Comparison of ENCODE assay signal across 8 mouse cellular contexts in the genomic region with DNA sequence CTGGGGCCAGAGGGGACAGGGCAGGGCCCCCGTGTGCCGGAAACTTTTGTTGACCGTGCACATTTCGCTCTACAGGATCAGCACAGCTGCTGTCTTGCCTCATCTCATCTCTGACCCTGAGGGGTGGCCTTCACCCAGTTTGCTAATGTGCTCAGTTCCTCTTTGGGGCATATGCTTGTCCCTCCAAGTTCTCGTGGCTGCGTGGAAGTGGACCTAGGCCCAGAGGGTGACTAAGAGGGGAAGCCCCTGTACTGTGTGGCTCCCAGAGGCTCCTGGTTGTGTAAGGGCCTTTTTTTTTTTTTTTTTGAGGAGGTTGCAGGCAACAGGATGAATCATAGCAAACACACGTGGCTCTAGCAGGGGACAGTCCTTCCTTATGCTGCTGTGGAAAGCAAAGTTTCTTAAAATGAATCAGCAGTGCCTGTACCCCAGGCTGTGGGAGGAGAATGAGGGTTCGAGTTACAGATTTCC.
DNase-seq lines count a peak whose midpoint lies in the region; ATAC-seq and TF ChIP-seq lines count a peak whose summit lies in the region.

No protein-coding gene starts in this region.

- no peaks in the 10 kb centered on the region for H3K4me1 ChIP-seq in forebrain, embryonic 10.5 days
- no peaks in the 10 kb centered on the region for H3K4me1 ChIP-seq in forebrain, embryonic 11.5 days (replicated peaks; ENCODE audit: control insufficient read depth, insufficient read depth, low read length)
- peaks cover 5% of the 10 kb centered on the region; the same call in 1 of the 2 replicates for H3K4me1 ChIP-seq in kidney, embryonic 16.5 days (ENCODE audit: insufficient read depth, low read length)
- H3K4me1 ChIP-seq in midbrain, embryonic 15.5 days: no peaks in the 10 kb centered on the region

- 80% methylated on average over 8 of the region's 8 CpGs for WGBS in forebrain, embryonic 10.5 days
- WGBS in forebrain, embryonic 11.5 days: 82% methylated on average over 8 of the region's 8 CpGs
- WGBS in kidney, embryonic 16.5 days: 63% methylated on average over 8 of the region's 8 CpGs
- WGBS in midbrain, embryonic 15.5 days: 81% methylated on average over 8 of the region's 8 CpGs

- peak overlapping the region; percentile 4; the same call in 1 of the 2 replicates for H3K27ac ChIP-seq in forebrain, embryonic 10.5 days
- no peak overlapping the region for H3K27ac ChIP-seq in forebrain, embryonic 11.5 days (ENCODE audit: low read depth, low read length)
- H3K27ac ChIP-seq in gastrocnemius, adult 2 months: peak overlapping the region; percentile 71
- peak overlapping the region; percentile 31 for H3K27ac ChIP-seq in kidney, embryonic 16.5 days (ENCODE audit: low read length)
- no peak overlapping the region for H3K27ac ChIP-seq in midbrain, embryonic 15.5 days

- no peak overlapping the region for H3K4me3 ChIP-seq in forebrain, embryonic 10.5 days
- no peak overlapping the region for H3K4me3 ChIP-seq in forebrain, embryonic 11.5 days (ENCODE audit: low read depth, low read length)
- no peak overlapping the region for H3K4me3 ChIP-seq in gastrocnemius, adult 2 months
- H3K4me3 ChIP-seq in kidney, embryonic 16.5 days (ENCODE audit: low read length): no peak overlapping the region
- H3K4me3 ChIP-seq in midbrain, embryonic 15.5 days: no peak overlapping the region

- H3K9ac ChIP-seq in forebrain, embryonic 11.5 days (ENCODE audit: low read length): no peak overlapping the region
- no peak overlapping the region for H3K9ac ChIP-seq in kidney, embryonic 16.5 days (replicated peaks; ENCODE audit: low read length)
- no peak overlapping the region for H3K9ac ChIP-seq in midbrain, embryonic 15.5 days

- no peaks in the 10 kb centered on the region for H3K27me3 ChIP-seq in forebrain, embryonic 10.5 days (ENCODE audit: poor library complexity, severe bottlenecking)
- H3K27me3 ChIP-seq in forebrain, embryonic 11.5 days (ENCODE audit: control insufficient read depth, insufficient read depth, low read length): no peaks in the 10 kb centered on the region
- H3K27me3 ChIP-seq in kidney, embryonic 16.5 days (ENCODE audit: insufficient read depth, low read length): no peaks in the 10 kb centered on the region
- H3K27me3 ChIP-seq in midbrain, embryonic 15.5 days (replicated peaks): no peaks in the 10 kb centered on the region

- no peak for TF ChIP-seq CTCF in gastrocnemius, adult 2 months (IDR thresholded peaks at IDR 0.05)

- no peaks in the 10 kb centered on the region for H3K9me3 ChIP-seq in forebrain, embryonic 10.5 days
- no peaks in the 10 kb centered on the region for H3K9me3 ChIP-seq in forebrain, embryonic 11.5 days (ENCODE audit: control insufficient read depth, low read length)
- no peaks in the 10 kb centered on the region for H3K9me3 ChIP-seq in kidney, embryonic 16.5 days (ENCODE audit: low read length)
- no peaks in the 10 kb centered on the region for H3K9me3 ChIP-seq in midbrain, embryonic 15.5 days

- no peak for DNase-seq in forebrain, embryonic 10.5 days (ENCODE audit: extremely low spot score, low spot score)
- no peak for DNase-seq in forebrain, embryonic 11.5 days (ENCODE audit: low spot score)
- DNase-seq in adrenal gland, adult (ENCODE audit: inconsistent age in 2 of 2, low spot score in 1 of 2): peak; percentile 93 to 95
- peak; percentile 72 for DNase-seq in gastrocnemius, adult 2 months
- peak; percentile 48 for DNase-seq in lung, postnatal 14 days
- DNase-seq in urinary bladder, postnatal 25 days (ENCODE audit: low spot score): peak; percentile 44

- no peak overlapping the region for H3K4me2 ChIP-seq in forebrain, embryonic 11.5 days (ENCODE audit: low read depth, low read length, severe bottlenecking)
- H3K4me2 ChIP-seq in kidney, embryonic 16.5 days (replicated peaks; ENCODE audit: low read depth, low read length): no peak overlapping the region
- no peak overlapping the region for H3K4me2 ChIP-seq in midbrain, embryonic 15.5 days

- no peak for ATAC-seq in forebrain, embryonic 11.5 days (replicated peaks; ENCODE audit: low FRiP score)
- ATAC-seq in kidney, embryonic 16.5 days (ENCODE audit: low FRiP score, low TSS enrichment): peak; percentile 49; the same call in 1 of the 2 replicates
- ATAC-seq in midbrain, embryonic 15.5 days (replicated peaks): no peak

- H3K36me3 ChIP-seq in forebrain, embryonic 10.5 days (replicated peaks): no peaks in the 10 kb centered on the region
- H3K36me3 ChIP-seq in forebrain, embryonic 11.5 days (ENCODE audit: control insufficient read depth, insufficient read depth, low read length): no peaks in the 10 kb centered on the region
- H3K36me3 ChIP-seq in kidney, embryonic 16.5 days (ENCODE audit: insufficient read depth, low read length): no peaks in the 10 kb centered on the region
- H3K36me3 ChIP-seq in midbrain, embryonic 15.5 days (replicated peaks): no peaks in the 10 kb centered on the region

- intact Hi-C loops in gastrocnemius, adult 2 months (cut with DNase I): no loop called here

Comparison
In these comparisons a context has a peak if more than half of its experiments do, and no peak if none do; other contexts are left out.
1. H3K27ac ChIP-seq: peak in forebrain, embryonic 10.5 days (single experiment), gastrocnemius, adult 2 months (single experiment) and kidney, embryonic 16.5 days (single experiment); none in forebrain, embryonic 11.5 days (single experiment) and midbrain, embryonic 15.5 days (single experiment).
2. DNase-seq: peak in adrenal gland, adult (2 of 2), gastrocnemius, adult 2 months (single experiment), lung, postnatal 14 days (single experiment) and urinary bladder, postnatal 25 days (single experiment); none in forebrain, embryonic 10.5 days (single experiment) and forebrain, embryonic 11.5 days (single experiment).